Mouse (Mus musculus): ENCODE results near the gene Chrnb1.

DNA sequence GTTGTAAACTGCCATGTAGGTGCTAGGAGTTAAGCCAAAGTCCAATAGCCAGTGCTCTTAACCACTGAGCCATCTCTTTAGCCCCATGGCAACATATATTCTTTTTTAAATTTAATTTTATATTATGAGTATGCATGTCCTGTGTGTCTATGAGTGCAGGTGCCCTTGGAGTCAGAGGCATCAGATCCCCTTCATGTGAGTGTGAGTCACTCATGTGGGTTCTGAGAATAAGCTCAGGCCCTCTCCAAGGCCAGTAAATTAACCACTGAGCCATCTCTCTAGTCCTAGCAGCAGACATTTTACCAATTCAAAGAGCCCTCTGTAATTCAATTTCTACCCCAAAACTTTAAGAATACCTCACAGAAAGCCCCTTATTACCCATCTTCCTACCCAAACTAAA lies 43.1 kb downstream of the Chrnb1 start:
- TF ChIP-seq POLR2A (IDR thresholded peaks at IDR 0.05; ENCODE audit: control insufficient read depth in 1 of 2, insufficient read depth in 1 of 2, low read depth in 1 of 2, low read length in 2 of 2, poor library complexity in 1 of 2) (no peak), TCF12 (IDR thresholded peaks at IDR 0.05; ENCODE audit: low read depth, low read length) (no peak)
